Mouse (Mus musculus) cerebellum, adult 2 months (tissue): ENCODE results near the gene Gm8332. TPM values are rescaled to one million over a fixed set of nuclear protein-coding genes. Genes with fewer than 3 reads are reported as not detected.
"Not testable (repeated sequence)": the region's sequence is repeated elsewhere in the genome, so short reads cannot be mapped to it uniquely, and the experiment has no call there.

Source experiments
- DNase-seq, 2 experiments: peaks; one replicate each; pipeline ENCODE4 v3.0.0; 2021
- H3K27ac ChIP-seq: fragments of 200-500 bp; 2 replicates; pipeline ENCODE4 v1.5.1; 2012; ENCODE audit warnings: low read length, control low read depth, inconsistent platforms; ENCODE audit not compliant: insufficient read depth
- H3K27me3 ChIP-seq: fragments of 200-500 bp; 2 replicates; pipeline ENCODE4 v1.6.1; 2012; ENCODE audit warnings: inconsistent platforms, mild to moderate bottlenecking, low read length, moderate library complexity; ENCODE audit not compliant: control insufficient read depth, insufficient read depth
- H3K4me1 ChIP-seq: fragments of 200-500 bp; 2 replicates; pipeline ENCODE4 v1.6.1; 2011; ENCODE audit warnings: low read length; ENCODE audit not compliant: control insufficient read depth, insufficient read depth
- H3K4me3 ChIP-seq: fragments of 200-500 bp; replicated peaks from 2 replicates; pipeline ENCODE3; 2011; ENCODE audit warnings: mild to moderate bottlenecking, low read depth, low read length, control low read depth; ENCODE audit not compliant: insufficient read depth
- CTCF ChIP-seq: fragments of 200-500 bp; IDR thresholded peaks from 2 replicates; pipeline ENCODE4 v1.5.1; 2011; ENCODE audit warnings: low read depth, mild to moderate bottlenecking, control low read depth, low read length, moderate library complexity, borderline replicate concordance; ENCODE audit not compliant: insufficient read depth
- POLR2A ChIP-seq: fragments of 200-500 bp; IDR thresholded peaks from 2 replicates; pipeline ENCODE4 v1.6.1; 2011; ENCODE audit warnings: low read length, control low read depth, borderline replicate concordance; ENCODE audit not compliant: insufficient read depth
- WGBS: fragments of 180-500 bp; shearing (Covaris S2); methylation state at CpG from one replicate; pipeline ENCODE4 v1.1.7; 2018; 5-methylcytosine and 5-hydroxymethylcytosine counted together
- polyA plus RNA-seq: library from polyadenylated mRNA; depleted of rRNA; stranded (reverse); fragments of >200 nt; gene quantifications from 2 replicates; pipeline ENCODE4 v1.2.3, GENCODE M21; 2012; rRNA removed

Gene Gm8332
- polyA plus RNA-seq, result not detected in 2 replicates

GRCm38 (mm10) chr12:88250000-88250399, at the start of gene Gm8332:
Gm8332 (minus strand) TSS chr12:88250100.
- not testable (repeated sequence) for DNase-seq, H3K4me1 ChIP-seq, H3K27ac ChIP-seq, H3K4me3 ChIP-seq, H3K27me3 ChIP-seq
- 75% methylated on average over 2 of the region's 2 CpGs for WGBS

- H3K27ac ChIP-seq, DNase-seq, H3K4me3 ChIP-seq, H3K4me1 ChIP-seq, H3K27me3 ChIP-seq: not testable (repeated sequence)
- 67% methylated on average over 2 of the region's 2 CpGs for WGBS
Observed at GRCm38 (mm10) chr12:88297171-88297570, 47.3 kb upstream of the Gm8332 start.

GRCm38 (mm10) chr12:88293082-88293481, 43.2 kb upstream of the Gm8332 start:
- H3K27ac ChIP-seq, DNase-seq, H3K27me3 ChIP-seq, H3K4me3 ChIP-seq, H3K4me1 ChIP-seq: not testable (repeated sequence)
- WGBS, result 65% methylated on average over 4 of the region's 4 CpGs

GRCm38 (mm10) chr12:88285224-88285623, 35.3 kb upstream of the Gm8332 start:
- 85% methylated on average over 5 of the region's 5 CpGs for WGBS

GRCm38 (mm10) chr12:88274400-88274799, 24.5 kb upstream of the Gm8332 start, which contains the start of gene Gm5662:
Gm5662 (minus strand) TSS chr12:88274500.
- WGBS, result 84% methylated on average over 5 of the region's 5 CpGs
- H3K27ac ChIP-seq, H3K27me3 ChIP-seq, DNase-seq, H3K4me3 ChIP-seq, H3K4me1 ChIP-seq: not testable (repeated sequence)

More at GRCm38 (mm10) chr12:88285224-88285623, 35.3 kb upstream of the Gm8332 start:
- H3K4me3 ChIP-seq, H3K27ac ChIP-seq, H3K4me1 ChIP-seq, DNase-seq, H3K27me3 ChIP-seq: not testable (repeated sequence)

- Histone ChIP-seq H3K27me3 (no peaks in the 10 kb centered on the region), H3K4me3 (no peak overlapping the region), H3K27ac (no peak overlapping the region), H3K4me1 (no peaks in the 10 kb centered on the region)
- DNase-seq, result no peak
- WGBS, result 42% methylated on average over 1 of the region's 1 CpGs
- TF ChIP-seq POLR2A, result no peak
- no peak for TF ChIP-seq CTCF
Observed at GRCm38 (mm10) chr12:88257241-88257640, 7.3 kb upstream of the Gm8332 start.

- 56% methylated on average over 2 of the region's 2 CpGs for WGBS
- not testable (repeated sequence) for DNase-seq, H3K27me3 ChIP-seq, H3K4me3 ChIP-seq, H3K4me1 ChIP-seq, H3K27ac ChIP-seq
Observed at GRCm38 (mm10) chr12:88255917-88256316, 6.0 kb upstream of the Gm8332 start.

GRCm38 (mm10) chr12:88245786-88246185, 4.1 kb downstream of the Gm8332 start:
- not testable (repeated sequence) for H3K27me3 ChIP-seq, H3K4me3 ChIP-seq, H3K4me1 ChIP-seq, DNase-seq, H3K27ac ChIP-seq

- not testable (repeated sequence) for H3K27ac ChIP-seq, H3K4me3 ChIP-seq, DNase-seq, H3K4me1 ChIP-seq, H3K27me3 ChIP-seq
- 30% methylated on average over 1 of the region's 1 CpGs for WGBS
Observed at GRCm38 (mm10) chr12:88242940-88243339, 7.0 kb downstream of the Gm8332 start.

GRCm38 (mm10) chr12:88219445-88219844, 30.5 kb downstream of the Gm8332 start:
- Histone ChIP-seq H3K27me3 (no peaks in the 10 kb centered on the region), H3K27ac (no peak overlapping the region), H3K4me1 (no peaks in the 10 kb centered on the region), H3K4me3 (no peak overlapping the region)
- TF ChIP-seq POLR2A, result no peak
- no peak for TF ChIP-seq CTCF
- no peak for DNase-seq
- 88% methylated on average over 3 of the region's 3 CpGs for WGBS

- not testable (repeated sequence) for H3K4me1 ChIP-seq, DNase-seq, H3K27me3 ChIP-seq, H3K27ac ChIP-seq, H3K4me3 ChIP-seq
Observed at GRCm38 (mm10) chr12:88218059-88218458, 31.8 kb downstream of the Gm8332 start.
